Mouse (Mus musculus): Measurements from ENCODE around the gene Pde9a. TPM values are rescaled to one million over a fixed set of nuclear protein-coding genes. Genes with fewer than 3 reads are reported as not detected.
"Not testable (repeated sequence)": the region's sequence is repeated elsewhere in the genome, so short reads cannot be mapped to it uniquely, and the experiment has no call there.

The Pde9a gene
- 6.1 and 10.9 TPM in 2 replicates for polyA plus RNA-seq (2012; rRNA removed)

DNA sequence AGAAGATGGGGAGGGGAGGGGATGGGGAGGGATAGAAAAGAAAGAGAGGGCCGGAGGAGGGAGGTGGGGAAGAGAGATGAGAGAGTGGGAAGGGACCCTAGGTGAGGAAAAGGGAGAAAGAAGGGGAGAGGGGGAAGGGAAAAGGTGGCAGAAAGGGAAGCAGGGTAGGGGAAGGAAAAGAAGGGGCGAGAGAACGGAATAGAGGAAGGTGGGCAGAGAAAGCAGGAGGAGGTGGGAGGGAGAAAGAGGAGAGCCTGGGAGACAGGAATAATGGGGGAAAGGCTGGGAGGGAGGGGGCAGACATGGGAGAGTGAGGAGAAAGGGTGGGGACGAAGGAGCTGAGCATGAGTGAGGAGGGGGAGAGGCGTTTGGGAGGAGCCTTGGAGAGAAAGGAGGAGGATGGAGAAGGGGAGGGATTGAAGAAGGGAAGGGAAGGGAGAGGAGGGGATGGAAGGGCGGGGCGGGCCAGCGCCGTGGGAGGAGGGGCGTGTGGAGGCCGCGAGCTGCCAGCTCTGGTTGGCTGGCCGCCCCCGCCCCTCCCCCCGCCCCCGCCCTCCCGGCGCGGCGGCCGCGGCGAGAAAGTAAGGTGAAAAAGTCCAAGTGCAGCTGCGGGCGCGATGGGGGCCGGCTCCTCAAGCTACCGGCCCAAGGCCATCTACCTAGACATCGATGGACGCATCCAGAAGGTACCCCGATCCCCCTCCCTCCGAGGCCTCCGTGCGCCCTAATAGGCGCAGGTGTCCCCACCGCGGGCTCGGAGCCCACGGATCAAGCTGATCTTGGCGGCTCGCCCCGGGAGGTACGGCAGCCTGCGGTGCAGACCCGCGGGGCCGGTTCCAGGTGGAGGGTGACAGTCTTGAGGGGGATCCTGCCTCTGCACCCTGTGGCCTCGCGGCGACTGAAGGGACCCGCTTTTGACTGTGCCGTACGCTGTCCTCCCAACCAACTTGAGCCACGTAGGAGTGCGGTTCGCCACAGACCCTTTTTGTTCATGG, at the start of gene Pde9a:
Pde9a (plus strand) TSS at position 540 of the 995 bp plus-strand sequence.
- no peak for DNase-seq (ENCODE audit: low read depth)

DNA sequence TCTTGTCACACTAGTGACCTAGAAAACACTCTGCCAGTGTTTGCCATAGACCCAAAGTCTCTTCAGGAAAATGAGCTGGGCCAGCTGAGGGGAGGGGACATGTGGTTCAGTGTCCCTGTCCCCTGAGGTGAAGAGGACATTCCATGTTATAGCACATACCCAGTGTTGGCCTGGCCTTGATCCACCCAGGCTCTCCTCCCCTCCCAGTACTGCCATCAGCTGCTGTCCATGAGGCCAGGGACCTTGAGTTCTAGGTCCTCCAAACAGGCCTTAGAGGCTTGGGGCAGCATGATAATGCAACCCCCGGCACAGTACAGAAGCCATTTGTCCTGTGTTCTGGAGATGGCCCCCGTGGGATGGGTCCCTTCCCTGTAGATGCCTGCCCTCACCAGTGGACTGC, 46.2 kb upstream of the Pde9a start:
- DNase-seq (ENCODE audit: low read depth), result no peak

DNA sequence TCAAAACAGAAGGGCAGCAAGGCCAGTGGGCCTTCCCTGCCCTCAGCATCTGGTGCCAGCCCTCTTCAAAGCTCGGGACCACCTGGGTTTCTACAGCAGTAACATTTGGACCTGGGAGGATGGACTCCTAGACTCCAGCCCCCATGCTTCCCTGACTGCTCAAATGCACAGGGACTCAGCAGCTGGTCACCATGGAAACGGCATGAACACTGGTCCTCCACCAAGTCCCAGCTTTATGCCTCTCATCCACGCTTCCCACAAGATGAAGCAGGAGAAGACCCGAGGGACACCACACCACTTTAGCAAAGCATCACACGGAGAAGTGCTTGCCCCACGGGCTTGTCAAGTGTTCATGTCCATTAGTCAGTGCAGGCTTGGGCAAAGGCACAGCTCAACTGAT, 43.8 kb upstream of the Pde9a start:
- DNase-seq (ENCODE audit: low read depth), result no peak

DNA sequence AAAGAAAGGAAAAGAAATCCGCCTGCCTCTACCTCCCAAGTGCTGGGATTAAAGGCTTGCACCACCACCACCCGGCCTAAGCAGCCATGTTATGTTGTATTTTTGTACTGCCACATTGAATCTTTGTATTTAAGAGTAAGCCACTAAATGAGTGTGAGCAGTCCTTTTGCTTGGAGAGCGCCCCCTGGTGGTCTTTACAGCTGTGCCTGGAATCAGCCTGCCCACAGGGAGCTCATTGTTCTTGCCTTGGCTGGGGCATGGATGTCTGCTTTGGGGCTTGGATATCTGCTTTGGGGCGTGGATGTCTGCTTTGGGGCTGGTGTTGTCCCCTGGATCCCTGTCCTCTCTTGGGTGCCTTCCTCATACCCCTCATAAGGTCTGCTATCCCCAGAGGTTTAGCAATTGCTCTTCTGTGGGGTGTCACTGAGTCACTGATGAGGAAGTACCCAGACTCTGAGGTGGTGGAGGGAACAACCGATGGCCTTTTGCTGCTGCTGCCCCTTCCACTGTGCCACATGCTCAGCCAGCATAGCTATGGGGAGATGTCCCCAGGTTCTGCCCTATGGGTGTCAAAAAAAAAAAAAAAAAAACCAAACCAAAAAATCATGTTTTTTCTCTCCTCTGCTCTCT, 41.7 kb upstream of the Pde9a start:
- DNase-seq (ENCODE audit: low read depth), result no peak

DNA sequence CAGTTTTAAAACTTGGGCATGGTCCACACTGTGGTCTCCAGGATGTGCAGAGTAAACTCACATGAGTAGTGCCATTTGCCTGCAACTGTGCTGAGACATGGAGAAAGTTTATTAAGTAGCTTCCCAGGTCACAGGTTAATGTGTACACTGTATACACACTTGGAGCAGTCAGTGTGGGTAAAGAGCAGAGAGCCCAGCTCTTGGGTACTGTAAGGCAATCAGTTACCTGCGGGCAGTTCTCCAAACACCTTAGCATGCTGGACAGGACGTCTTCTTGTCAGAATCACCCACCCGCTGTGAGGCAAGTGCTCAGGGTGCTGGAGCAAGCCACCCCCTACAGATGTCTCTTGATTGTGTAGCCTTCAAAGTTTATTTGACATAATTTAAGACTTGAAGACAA, 41.2 kb upstream of the Pde9a start:
- no peak for DNase-seq (ENCODE audit: low read depth)

DNA sequence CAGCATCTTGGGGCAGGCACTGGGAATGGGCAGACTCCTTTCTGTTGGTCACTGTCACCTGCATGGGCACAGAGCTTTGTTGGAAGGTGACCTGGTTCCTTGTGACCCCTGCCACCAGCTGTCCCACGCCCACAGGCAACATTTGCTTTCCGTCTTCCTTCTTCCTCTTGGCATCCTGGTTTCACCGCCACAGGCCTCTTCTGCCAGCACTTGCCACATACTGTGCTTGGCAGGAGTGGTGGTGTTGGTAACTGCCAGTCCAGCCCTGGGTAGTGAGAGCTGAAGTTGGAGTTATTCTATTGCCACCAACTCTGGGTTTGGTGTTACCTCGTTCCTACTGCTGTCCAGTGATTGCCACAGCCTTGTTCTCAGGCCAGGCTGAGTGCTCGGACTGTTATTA, 37.9 kb upstream of the Pde9a start:
- DNase-seq (ENCODE audit: low read depth), result no peak

GRCm38 (mm10) chr17:31349388-31349787, 36.6 kb upstream of the Pde9a start:
- DNase-seq (ENCODE audit: low read depth), result no peak

DNA sequence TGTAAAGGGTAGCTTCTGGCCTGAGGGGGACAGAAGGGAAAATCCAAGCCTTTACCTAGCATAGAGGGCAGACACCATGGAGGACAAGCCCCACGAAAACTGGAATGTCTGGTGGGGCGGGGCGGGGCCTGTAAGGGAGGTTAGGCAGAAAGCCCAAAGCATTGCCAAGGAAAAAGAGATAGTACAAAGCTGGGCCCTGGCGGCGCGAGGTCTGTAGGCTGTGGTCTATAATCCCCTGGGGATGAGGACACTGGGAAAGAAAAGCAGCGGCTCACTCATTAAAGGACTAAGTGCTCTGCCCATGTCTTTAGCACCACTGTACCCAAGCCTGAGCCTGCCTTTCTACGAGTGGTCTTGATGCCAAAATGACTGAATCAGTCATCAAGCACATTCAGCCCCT, 34.0 kb upstream of the Pde9a start:
- no peak for DNase-seq (ENCODE audit: low read depth)

- DNase-seq (ENCODE audit: low read depth), result no peak
These were observed 32.8 kb upstream of the Pde9a start for GRCm38 (mm10) chr17:31353255-31353654.

GRCm38 (mm10) chr17:31354684-31355083, 31.3 kb upstream of the Pde9a start:
- DNase-seq (ENCODE audit: low read depth), result not testable (repeated sequence)

GRCm38 (mm10) chr17:31355792-31356502, 30.1 kb upstream of the Pde9a start:
- no peak for DNase-seq (ENCODE audit: low read depth)

- no peak for DNase-seq (ENCODE audit: low read depth)
These were observed 25.4 kb upstream of the Pde9a start for GRCm38 (mm10) chr17:31360582-31360981.

GRCm38 (mm10) chr17:31365586-31366166, 20.3 kb upstream of the Pde9a start:
- no peak for DNase-seq (ENCODE audit: low read depth)

DNA sequence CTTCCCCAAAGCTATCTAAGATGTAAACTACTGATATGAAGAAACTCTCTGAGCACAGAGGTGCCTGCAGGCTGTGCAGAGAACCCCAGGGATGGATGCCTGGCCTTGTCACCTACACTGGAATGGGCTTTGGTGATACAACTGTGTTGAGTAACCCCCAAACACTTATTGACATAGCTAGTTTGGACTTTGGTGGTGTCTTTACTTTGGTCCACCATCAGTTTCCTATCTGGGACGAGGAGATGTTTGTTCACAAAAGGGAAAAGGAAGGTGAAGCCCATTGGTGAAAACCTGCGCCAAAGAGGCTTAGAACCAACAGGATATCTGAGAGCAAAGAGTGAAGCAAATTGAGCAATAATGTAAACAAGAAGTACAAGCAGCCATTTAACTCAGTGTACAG, 15.8 kb upstream of the Pde9a start:
- DNase-seq (ENCODE audit: low read depth), result no peak

GRCm38 (mm10) chr17:31370931-31371330, 15.1 kb upstream of the Pde9a start:
- no peak for DNase-seq (ENCODE audit: low read depth)

DNA sequence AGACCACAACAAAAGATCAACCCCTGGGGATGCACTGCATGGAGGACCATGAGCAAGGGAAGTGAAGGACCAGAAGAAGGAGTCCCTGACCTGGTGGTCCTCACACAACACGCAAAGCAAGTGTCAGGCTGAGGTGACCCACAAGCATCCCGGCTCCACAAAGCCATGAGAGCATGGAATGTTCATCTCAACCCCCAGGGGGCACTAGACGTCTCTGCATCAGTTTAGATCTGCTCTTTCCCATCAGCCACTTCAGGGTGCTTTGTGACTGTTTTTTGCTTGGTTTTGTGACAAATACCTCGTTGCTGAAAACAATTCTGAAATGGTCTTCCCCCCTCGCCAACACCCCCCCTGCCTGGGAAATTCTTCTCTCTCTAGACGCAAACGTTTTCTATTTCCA, 8.0 kb upstream of the Pde9a start:
- no peak for DNase-seq (ENCODE audit: low read depth)

DNA sequence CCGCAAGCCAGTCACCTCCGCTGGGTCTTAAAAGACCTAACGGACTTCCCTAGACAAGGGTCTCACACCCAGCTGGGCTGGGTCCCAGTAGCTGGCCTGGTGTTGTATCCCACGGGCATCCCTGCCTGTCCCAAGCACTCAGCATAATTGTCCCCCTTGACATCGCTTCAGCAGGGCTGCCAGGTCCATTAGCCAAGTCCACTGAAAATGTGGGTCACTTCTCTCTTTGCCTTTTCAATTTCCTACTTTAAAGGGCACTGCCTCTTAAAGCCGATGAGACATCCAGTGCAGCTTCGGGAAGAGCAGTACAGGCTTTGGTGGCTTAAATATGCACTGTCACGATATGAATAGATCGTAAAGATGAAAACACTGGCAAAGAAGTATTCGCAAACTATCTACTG, 7.6 kb upstream of the Pde9a start:
- no peak for DNase-seq (ENCODE audit: low read depth)

DNA sequence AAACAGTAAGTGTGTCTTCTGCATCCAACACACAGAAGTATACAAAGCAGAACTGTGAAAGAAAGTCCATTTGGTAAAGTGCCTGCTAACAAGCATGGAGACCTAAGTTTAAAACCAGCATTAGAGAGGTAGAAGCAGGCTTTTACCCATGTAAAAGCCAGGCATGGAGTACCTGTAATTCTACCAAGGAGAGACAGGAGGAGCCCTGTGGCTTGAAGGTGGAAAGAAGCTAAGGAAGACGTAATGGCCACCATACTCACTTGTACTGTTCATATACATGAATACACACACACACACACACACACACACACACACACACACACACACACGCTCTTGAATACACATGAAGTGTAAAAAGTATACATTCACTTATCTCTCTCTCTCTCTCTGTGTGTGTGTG, 6.9 kb upstream of the Pde9a start:
- DNase-seq (ENCODE audit: low read depth), result no peak

- no peak for DNase-seq (ENCODE audit: low read depth)
These were observed 6.1 kb upstream of the Pde9a start for GRCm38 (mm10) chr17:31379863-31380262.

GRCm38 (mm10) chr17:31383320-31383719, 2.7 kb upstream of the Pde9a start:
- no peak for DNase-seq (ENCODE audit: low read depth)

- DNase-seq (ENCODE audit: low read depth), result no peak
These were observed 912 bp upstream of the Pde9a start for GRCm38 (mm10) chr17:31384968-31385627.
